Mouse (Mus musculus) MEL (cell line): Measurements from ENCODE around the gene Rap1gds1. TPM values are rescaled to one million over a fixed set of nuclear protein-coding genes. Genes with fewer than 3 reads are reported as not detected.

ENCODE experiments used
- DNase-seq: peaks from one replicate; pipeline ENCODE4 v3.0.0; 2011; ENCODE audit warnings: low read depth, low spot score
- H3K27ac ChIP-seq: 2 replicates; pipeline ENCODE4 v1.5.1; 2012; ENCODE audit warnings: low read depth, mild to moderate bottlenecking, control low read depth, low read length, moderate library complexity; ENCODE audit not compliant: control insufficient read depth
- H3K27me3 ChIP-seq, 2 experiments: fragments of 150-350 bp in 1 of 2; sonication (generic) in 1 of 2; 2 replicates each; pipeline ENCODE4 v1.6.1; 2012; ENCODE audit warnings: low read length in 2 of 2, mild to moderate bottlenecking in 2 of 2, improper control_type of control experiment in 1 of 2, moderate library complexity in 1 of 2; ENCODE audit not compliant: insufficient read depth in 2 of 2, control insufficient read depth in 1 of 2
- H3K36me3 ChIP-seq, 2 experiments: 2 replicates each; pipeline ENCODE4 v1.6.1; 2012 to 2014; ENCODE audit warnings: low read length in 2 of 2, improper control_type of control experiment in 1 of 2, inconsistent platforms in 1 of 2, mild to moderate bottlenecking in 1 of 2; ENCODE audit not compliant: insufficient read depth in 2 of 2, control insufficient read depth in 1 of 2
- H3K4me1 ChIP-seq, 2 experiments: fragments of 150-350 bp in 1 of 2; sonication (generic) in 1 of 2; 2 replicates each; pipeline ENCODE4 v1.6.1; 2012; ENCODE audit warnings: low read length in 2 of 2, improper control_type of control experiment in 1 of 2, mild to moderate bottlenecking in 1 of 2; ENCODE audit not compliant: insufficient read depth in 2 of 2, control insufficient read depth in 1 of 2
- H3K4me3 ChIP-seq, 2 experiments: fragments of 150-350 bp in 1 of 2; sonication (generic) in 1 of 2; 2 replicates each; pipeline ENCODE4 v1.5.1; 2012; ENCODE audit warnings: low read depth in 2 of 2, low read length in 2 of 2, mild to moderate bottlenecking in 2 of 2, moderate library complexity in 2 of 2, control low read depth in 1 of 2, improper control_type of control experiment in 1 of 2; ENCODE audit not compliant: control insufficient read depth in 1 of 2, insufficient read depth in 1 of 2
- H3K79me2 ChIP-seq: 2 replicates; pipeline ENCODE4 v1.6.1; 2012; ENCODE audit warnings: mild to moderate bottlenecking, low read length, moderate library complexity; ENCODE audit not compliant: control insufficient read depth, poor library complexity, insufficient read depth
- H3K9ac ChIP-seq: 2 replicates; pipeline ENCODE4 v1.6.1; 2012; ENCODE audit warnings: low read depth, mild to moderate bottlenecking, control low read depth, low read length, moderate library complexity; ENCODE audit not compliant: control insufficient read depth, poor library complexity, severe bottlenecking
- H3K9me3 ChIP-seq: fragments of 150-350 bp; sonication (generic); replicated peaks from 2 replicates; pipeline ENCODE4 v1.6.1; 2012; ENCODE audit warnings: mild to moderate bottlenecking, low read length, improper control_type of control experiment, moderate library complexity; ENCODE audit not compliant: insufficient read depth
- CHD2 ChIP-seq: IDR thresholded peaks from 2 replicates; pipeline ENCODE4 v1.6.1; 2011; ENCODE audit warnings: low read length, improper control_type of control experiment
- E2F4 ChIP-seq: IDR thresholded peaks from 2 replicates; pipeline ENCODE4 v1.6.1; 2011; ENCODE audit warnings: low read depth, low read length, improper control_type of control experiment, borderline replicate concordance
- EP300 ChIP-seq, 2 experiments: IDR thresholded peaks; 2 replicates each; pipeline ENCODE4 v1.6.1; 2011; ENCODE audit warnings: improper control_type of control experiment in 2 of 2, low read length in 2 of 2, low read depth in 1 of 2, mild to moderate bottlenecking in 1 of 2
- ETS1 ChIP-seq: IDR thresholded peaks from 2 replicates; pipeline ENCODE4 v1.6.1; 2012; ENCODE audit warnings: low read depth, mild to moderate bottlenecking, inconsistent platforms, low read length, improper control_type of control experiment, moderate library complexity
- GATA1 ChIP-seq: IDR thresholded peaks from 2 replicates; pipeline ENCODE4 v1.6.1; 2011; ENCODE audit warnings: low read depth, low read length, improper control_type of control experiment
- KAT2A ChIP-seq: conservative IDR thresholded peaks from 2 replicates; pipeline ENCODE4 v1.6.1; 2012; ENCODE audit warnings: low read depth, low read length, improper control_type of control experiment, inconsistent platforms
- MAX ChIP-seq: IDR thresholded peaks from 2 replicates; pipeline ENCODE4 v1.6.1; 2011; ENCODE audit warnings: low read length, improper control_type of control experiment
- MEF2A ChIP-seq: IDR thresholded peaks from 2 replicates; pipeline ENCODE4 v1.6.1; 2014; ENCODE audit warnings: low read depth, mild to moderate bottlenecking, inconsistent platforms, low read length, improper control_type of control experiment; ENCODE audit not compliant: poor library complexity, insufficient replicate concordance, severe bottlenecking; ENCODE audit errors: extremely low read depth
- MXI1 ChIP-seq: IDR thresholded peaks from 2 replicates; pipeline ENCODE4 v1.6.1; 2011; ENCODE audit warnings: mild to moderate bottlenecking, low read depth, low read length, improper control_type of control experiment
- MYB ChIP-seq: IDR thresholded peaks from 2 replicates; pipeline ENCODE4 v1.6.1; 2011; ENCODE audit warnings: mild to moderate bottlenecking, low read depth, low read length, improper control_type of control experiment
- NELFE ChIP-seq: IDR thresholded peaks from 2 replicates; pipeline ENCODE4 v1.6.1; 2011; ENCODE audit warnings: low read depth, low read length, improper control_type of control experiment
- NRF1 ChIP-seq: IDR thresholded peaks from 2 replicates; pipeline ENCODE4 v1.6.1; 2014; ENCODE audit warnings: low read depth, mild to moderate bottlenecking, inconsistent platforms, low read length, improper control_type of control experiment, moderate library complexity; ENCODE audit not compliant: poor library complexity, insufficient read depth, severe bottlenecking
- POLR2AphosphoS5 ChIP-seq: IDR thresholded peaks from 2 replicates; pipeline ENCODE4 v1.6.1; 2012; ENCODE audit warnings: low read depth, borderline replicate concordance, mild to moderate bottlenecking, inconsistent platforms, low read length, moderate library complexity, mixed read lengths
- RAD21 ChIP-seq: IDR thresholded peaks from 2 replicates; pipeline ENCODE4 v1.6.1; 2011; ENCODE audit warnings: mild to moderate bottlenecking, low read depth, low read length, improper control_type of control experiment
- RCOR1 ChIP-seq: IDR thresholded peaks from 2 replicates; pipeline ENCODE4 v1.6.1; 2012; ENCODE audit warnings: low read depth, mild to moderate bottlenecking, inconsistent platforms, low read length, improper control_type of control experiment
- SIN3A ChIP-seq: IDR thresholded peaks from 2 replicates; pipeline ENCODE4 v1.6.1; 2012; ENCODE audit warnings: low read length, improper control_type of control experiment, inconsistent platforms
- TBP ChIP-seq: IDR thresholded peaks from 2 replicates; pipeline ENCODE4 v1.8.0; 2011; ENCODE audit warnings: low read depth, low read length, improper control_type of control experiment
- USF1 ChIP-seq: IDR thresholded peaks from 2 replicates; pipeline ENCODE4 v1.6.1; 2014; ENCODE audit warnings: low read depth, mild to moderate bottlenecking, inconsistent platforms, low read length, improper control_type of control experiment, moderate library complexity
- USF2 ChIP-seq, 2 experiments: IDR thresholded peaks; 2 replicates each; pipeline ENCODE4 v1.6.1; 2011 to 2012; ENCODE audit warnings: improper control_type of control experiment in 2 of 2, low read length in 2 of 2, borderline replicate concordance in 1 of 2, inconsistent platforms in 1 of 2, low read depth in 1 of 2, mild to moderate bottlenecking in 1 of 2; ENCODE audit not compliant: insufficient read depth in 1 of 2
- ZC3H11A ChIP-seq: IDR thresholded peaks from 2 replicates; pipeline ENCODE4 v1.6.1; 2012; ENCODE audit warnings: low read depth, mild to moderate bottlenecking, inconsistent platforms, low read length, improper control_type of control experiment
- ZKSCAN1 ChIP-seq: IDR thresholded peaks from 2 replicates; pipeline ENCODE4 v1.6.1; 2012; ENCODE audit warnings: low read depth, mild to moderate bottlenecking, inconsistent platforms, low read length, improper control_type of control experiment, moderate library complexity
- ZMIZ1 ChIP-seq: IDR thresholded peaks from 2 replicates; pipeline ENCODE4 v1.6.1; 2012; ENCODE audit warnings: low read depth, mild to moderate bottlenecking, inconsistent platforms, low read length, improper control_type of control experiment, moderate library complexity
- polyA plus RNA-seq, 2 experiments: library from polyadenylated mRNA; stranded (reverse) in 1 of 2; unstranded in 1 of 2; fragments of >175 nt in 1 of 2; fragments of >200 nt in 1 of 2; gene quantifications; 2 replicates each; pipeline versions ENCODE4 v1.2.1 to v1.2.4; 2012; ENCODE audit warnings: low replicate concordance in 2 of 2, low read depth in 1 of 2; ENCODE audit not compliant: insufficient read length in 2 of 2, insufficient read depth in 1 of 2, missing spikeins in 1 of 2
- total RNA-seq: library from RNA; depleted of rRNA; stranded (reverse); fragments of 300-350 nt; gene quantifications from 2 replicates; pipeline ENCODE4 v1.2.3, GENCODE M21; 2012

Rap1gds1 gene
- total and polyA plus RNA-seq, 3 experiments: 34.7 to 67.2 (median 53.3) TPM

- Histone ChIP-seq H3K9ac (no peak overlapping the region), H3K36me3 (peaks cover 0 to 17% of the 10 kb centered on the region in 2 experiments; a peak in 2 of 4 replicates), H3K4me1 (no peaks in the 10 kb centered on the region; a peak in 1 of 4 replicates), H3K27me3 (no peaks in the 10 kb centered on the region), H3K4me3 (no peak overlapping the region), H3K9me3 (no peaks in the 10 kb centered on the region), H3K79me2 (no peaks in the 10 kb centered on the region)
- no peak for DNase-seq
- TF ChIP-seq USF1 (no peak), MXI1 (no peak), MEF2A (no peak), TBP (no peak), NELFE (no peak), KAT2A (no peak), EP300 (IDR thresholded peaks at IDR 0.05; ENCODE audit: low read depth in 1 of 2, low read length in 2 of 2) (no peak), USF2 (IDR thresholded peaks at IDR 0.05; ENCODE audit: borderline replicate concordance in 1 of 2, insufficient read depth in 1 of 2, low read depth in 1 of 2, low read length in 2 of 2) (no peak), NRF1 (no peak), ZKSCAN1 (no peak), POLR2AphosphoS5 (no peak), MYB (no peak), RAD21 (no peak), E2F4 (no peak)
- TF ChIP-seq, all 39 proteins: peak for 0
- no peak overlapping the region for H3K27ac ChIP-seq
Observed at GRCm38 (mm10) chr3:138958527-138958926, 116.5 kb downstream of the Rap1gds1 start.

- no peaks in the 10 kb centered on the region for H3K4me1 ChIP-seq
- H3K27me3 ChIP-seq: no peaks in the 10 kb centered on the region
- H3K4me3 ChIP-seq: no peak overlapping the region
- no peak for TF ChIP-seq RCOR1
- DNase-seq: no peak
- H3K79me2 ChIP-seq: no peaks in the 10 kb centered on the region
- H3K27ac ChIP-seq: no peak overlapping the region
- no peaks in the 10 kb centered on the region for H3K9me3 ChIP-seq
- no peak overlapping the region for H3K9ac ChIP-seq
- H3K36me3 ChIP-seq: peaks cover 0 to 21% of the 10 kb centered on the region in 2 experiments; a peak in 2 of 4 replicates
Observed at GRCm38 (mm10) chr3:138955220-138955619, 119.8 kb downstream of the Rap1gds1 start.

GRCm38 (mm10) chr3:138949081-138949480 is 125.9 kb downstream of the Rap1gds1 start:
- DNase-seq: no peak

More at GRCm38 (mm10) chr3:138949081-138949480, 125.9 kb downstream of the Rap1gds1 start:
- H3K27me3 ChIP-seq: no peaks in the 10 kb centered on the region
- no peaks in the 10 kb centered on the region for H3K4me1 ChIP-seq
- no peak overlapping the region for H3K27ac ChIP-seq
- TF ChIP-seq ZMIZ1 (no peak), SIN3A (no peak), TBP (no peak), CHD2 (no peak), NRF1 (no peak), MAX (no peak), GATA1 (no peak), ZC3H11A (no peak), ETS1 (no peak)
- no peak overlapping the region for H3K9ac ChIP-seq
- H3K4me3 ChIP-seq: no peak overlapping the region
- peaks cover 0 to 19% of the 10 kb centered on the region in 2 experiments; a peak in 2 of 4 replicates for H3K36me3 ChIP-seq
- no peaks in the 10 kb centered on the region for H3K9me3 ChIP-seq
- H3K79me2 ChIP-seq: no peaks in the 10 kb centered on the region
